Mouse (Mus musculus): Measurements from ENCODE around the gene Atad1.
"Not testable (repeated sequence)": the region's sequence is repeated elsewhere in the genome, so short reads cannot be mapped to it uniquely, and the experiment has no call there.

Gene Atad1

DNA sequence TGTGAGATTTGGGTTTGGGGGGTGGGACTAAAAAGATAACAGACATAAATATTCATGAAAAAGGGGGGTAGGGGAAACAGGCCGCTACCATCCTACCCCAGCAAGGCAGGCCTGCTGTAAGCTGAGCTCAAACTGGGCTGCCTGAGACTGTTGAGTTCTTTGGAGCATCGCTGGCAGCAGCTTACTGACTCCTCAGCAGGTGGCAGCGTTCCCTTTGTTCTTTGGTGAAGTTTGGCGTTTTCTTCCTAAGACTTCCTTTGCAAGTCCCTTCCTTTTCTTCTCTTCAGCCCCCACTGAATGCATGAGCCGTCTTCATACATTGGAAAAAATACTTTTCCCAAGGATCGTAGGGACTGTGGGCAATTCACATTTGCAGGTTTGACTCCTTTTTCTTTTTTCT lies 9.8 kb upstream of the Atad1 start:
- no peak for DNase-seq (ENCODE audit: low spot score in 2 of 2)

- DNase-seq (ENCODE audit: low spot score in 2 of 2) = no peak
These were observed 1.2 kb upstream of the Atad1 start for GRCm38 (mm10) chr19:32740641-32741345.

DNA sequence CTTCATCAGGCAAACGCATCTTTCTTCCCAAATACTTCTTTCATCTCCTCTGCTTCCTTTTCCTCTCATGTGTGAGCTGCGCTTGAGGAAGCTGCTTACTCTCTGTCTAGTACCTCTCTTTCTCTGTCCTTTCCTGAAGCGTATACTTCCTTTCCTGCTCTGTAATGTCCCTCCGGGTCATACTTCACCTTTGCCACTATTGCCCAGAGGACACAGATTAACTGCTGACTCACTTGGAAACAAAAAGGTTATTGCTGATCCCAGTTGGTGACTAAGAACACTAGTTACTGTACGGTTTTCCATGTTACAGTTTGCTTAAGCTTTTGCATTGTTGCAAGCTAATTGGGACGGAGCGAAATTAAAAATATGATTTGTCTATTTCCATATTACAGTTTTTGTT lies 1.7 kb downstream of the Atad1 start:
- no peak for DNase-seq (ENCODE audit: low spot score in 2 of 2)

DNA sequence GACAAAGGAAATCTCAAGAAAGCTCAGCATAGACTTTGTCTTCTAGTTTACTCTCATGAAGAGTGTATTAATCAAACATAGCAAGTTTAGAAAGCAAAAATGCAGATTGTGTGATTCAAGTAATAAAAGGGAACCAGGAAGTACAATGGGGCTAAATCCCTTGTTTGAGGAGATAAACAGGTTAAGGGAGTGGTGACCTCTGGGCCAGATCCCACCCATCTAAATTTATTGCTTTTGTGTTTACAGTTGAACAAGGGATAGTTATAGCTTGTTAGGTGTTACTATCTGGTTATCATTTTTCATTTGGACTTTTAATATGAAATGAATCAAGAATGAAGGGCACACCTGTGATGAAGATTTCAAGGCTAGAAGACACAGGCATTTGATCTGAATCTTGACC lies 6.7 kb downstream of the Atad1 start:
- no peak for DNase-seq (ENCODE audit: low spot score in 2 of 2)

- no peak for DNase-seq (ENCODE audit: low spot score in 2 of 2)
These were observed 9.8 kb downstream of the Atad1 start for GRCm38 (mm10) chr19:32729785-32730184.

DNA sequence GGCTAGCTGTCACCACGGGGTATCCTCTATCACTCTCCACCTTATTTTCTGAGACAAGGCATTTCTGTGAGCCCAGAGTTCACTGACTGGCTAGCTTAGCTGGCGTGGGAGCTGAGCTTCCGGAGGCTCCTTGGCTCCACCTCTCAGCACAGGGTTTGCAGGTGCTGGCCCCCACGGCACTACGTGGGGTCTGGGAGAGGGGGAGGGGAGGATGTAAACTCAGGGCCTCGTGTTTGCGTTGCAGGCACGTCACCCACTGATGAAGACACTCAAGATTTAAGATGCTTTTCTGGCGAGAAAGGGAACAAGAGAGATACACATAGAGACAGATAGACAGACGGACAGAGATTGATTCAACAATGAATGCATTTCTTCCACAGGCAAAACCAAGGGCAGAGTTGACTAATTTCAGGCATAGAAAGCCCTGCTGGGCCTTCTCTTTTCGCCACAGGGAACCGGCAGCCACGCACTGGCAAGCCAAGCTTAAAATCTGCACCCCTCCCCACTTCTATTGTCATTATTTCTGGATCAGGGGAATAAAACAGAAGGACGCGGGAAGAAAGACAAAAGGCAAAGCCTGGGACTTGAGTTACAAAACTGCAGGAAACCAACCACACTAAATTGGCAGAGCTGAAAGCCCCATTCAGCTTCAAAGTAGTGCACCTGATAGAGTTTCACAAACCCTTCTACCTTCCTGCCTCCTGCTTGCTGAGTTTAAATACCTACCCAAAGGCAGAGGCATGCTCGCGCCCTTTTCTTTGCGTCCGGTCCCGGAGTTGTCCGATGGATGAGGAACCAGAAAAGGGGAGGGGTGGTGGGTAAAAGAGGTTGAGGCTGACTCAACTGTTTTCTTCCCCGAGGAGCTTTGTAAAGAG lies 12.9 kb downstream of the Atad1 start:
- DNase-seq (ENCODE audit: low spot score in 2 of 2) = no peak

GRCm38 (mm10) chr19:32723817-32724216 lies 15.8 kb downstream of the Atad1 start:
- DNase-seq (ENCODE audit: low spot score in 2 of 2) = no peak

- no peak for DNase-seq (ENCODE audit: low spot score in 2 of 2)
These were observed 19.3 kb downstream of the Atad1 start for GRCm38 (mm10) chr19:32720319-32720718.

DNA sequence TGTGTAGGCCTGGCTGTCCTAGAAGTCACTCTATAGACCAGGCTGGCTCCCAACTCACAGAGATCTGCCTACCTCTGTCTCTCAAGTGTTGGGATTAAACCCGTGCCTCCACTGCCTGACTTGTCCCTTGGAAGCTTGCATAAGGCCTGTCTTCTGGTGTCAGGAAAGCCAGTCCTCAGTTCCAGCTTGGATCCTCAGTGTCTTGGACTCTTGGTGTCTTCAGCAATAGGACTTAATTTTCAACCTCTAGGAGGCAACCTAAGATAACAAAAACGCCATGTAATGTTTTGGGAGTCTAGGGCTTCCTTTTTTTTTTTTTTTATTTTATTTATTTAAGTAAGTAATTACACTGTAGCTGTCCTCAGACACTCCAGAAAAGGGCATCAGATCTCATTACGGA lies 22.0 kb downstream of the Atad1 start:
- DNase-seq (ENCODE audit: low spot score in 2 of 2) = no peak

DNA sequence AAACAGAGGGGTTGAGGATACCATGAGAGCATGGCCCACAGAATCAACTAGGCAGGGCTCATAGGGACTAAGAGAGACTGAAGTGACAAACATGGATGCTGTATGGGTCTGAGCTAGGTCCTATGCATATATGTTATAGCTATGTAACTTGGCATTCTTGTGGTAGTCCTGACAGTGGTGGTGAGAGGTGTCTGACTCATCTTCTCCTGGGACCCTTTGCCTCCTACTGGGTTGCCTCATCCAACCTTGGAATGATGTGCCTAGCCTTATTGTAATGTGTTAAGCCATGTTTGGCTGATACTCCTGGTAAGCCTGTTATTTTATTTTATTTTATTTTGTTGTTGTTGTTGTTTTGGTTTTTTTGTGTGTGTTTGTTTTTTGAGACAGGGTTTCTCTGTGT lies 23.9 kb downstream of the Atad1 start:
- DNase-seq (ENCODE audit: low spot score in 2 of 2) = no peak

DNA sequence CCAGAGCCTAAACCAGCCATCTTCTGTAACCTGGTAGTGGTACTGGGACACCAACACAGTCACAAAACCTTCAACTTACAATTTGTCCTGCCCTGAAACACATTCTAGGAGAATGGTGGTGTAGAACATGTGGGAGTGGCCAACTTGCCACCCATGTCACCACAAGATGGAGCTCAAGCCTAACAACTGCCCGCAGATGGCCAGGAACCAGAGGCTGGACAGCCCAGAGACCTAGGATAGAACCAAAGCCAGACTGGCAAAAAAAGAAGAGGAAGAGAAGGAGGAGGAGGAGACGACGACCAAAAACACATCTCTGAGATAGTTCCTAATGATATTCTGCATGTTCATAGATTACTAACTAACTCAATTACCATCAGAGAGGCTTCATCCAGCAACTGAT lies 24.4 kb downstream of the Atad1 start:
- DNase-seq (ENCODE audit: low spot score in 2 of 2) = peak; percentile 61 to 63

GRCm38 (mm10) chr19:32713471-32713870 lies 26.1 kb downstream of the Atad1 start:
- DNase-seq (ENCODE audit: low spot score in 2 of 2) = no peak

GRCm38 (mm10) chr19:32712588-32713042 lies 27.0 kb downstream of the Atad1 start:
- peak in 1 of 2 experiments; percentile 37 for DNase-seq (ENCODE audit: low spot score in 2 of 2)

DNA sequence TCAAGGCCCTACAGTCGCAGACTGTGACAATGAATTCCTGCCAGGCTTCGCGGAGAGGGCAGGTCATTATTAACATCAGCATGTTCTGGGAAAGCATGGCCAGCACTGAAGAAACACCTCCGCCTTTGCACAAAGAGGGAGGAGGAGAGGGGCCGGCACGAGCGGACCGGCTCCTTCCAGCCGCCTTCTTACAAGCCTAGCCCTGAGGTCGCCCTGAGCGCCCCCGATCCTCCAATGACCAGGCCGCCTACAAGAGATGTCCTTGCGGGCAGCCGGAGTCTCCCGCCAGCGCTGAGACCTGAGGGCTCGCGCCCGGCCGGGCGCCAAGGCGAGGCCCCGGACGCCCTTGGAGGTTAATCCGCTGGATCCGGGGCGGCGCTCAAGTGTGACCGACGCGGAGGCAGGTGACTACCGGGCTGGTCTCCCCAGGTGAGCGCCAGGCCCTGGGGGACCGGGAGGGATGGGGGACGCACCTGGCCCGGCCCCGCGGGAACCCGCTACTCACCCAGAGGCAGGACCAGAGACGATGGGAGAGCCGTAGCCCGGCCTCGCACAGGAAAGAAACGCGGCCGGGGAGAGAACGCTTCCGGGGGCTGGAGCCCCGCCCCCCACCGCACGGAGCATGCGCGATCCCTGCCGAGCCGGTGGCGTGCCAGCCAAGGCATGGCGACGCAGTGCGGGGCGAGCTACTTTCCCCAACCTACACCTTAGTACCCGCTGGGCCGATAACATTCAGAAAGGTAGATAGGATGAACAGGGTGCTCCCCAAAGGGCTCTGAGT lies 27.6 kb downstream of the Atad1 start:
- DNase-seq (ENCODE audit: low spot score in 2 of 2) = peak; percentile 86 to 92

DNA sequence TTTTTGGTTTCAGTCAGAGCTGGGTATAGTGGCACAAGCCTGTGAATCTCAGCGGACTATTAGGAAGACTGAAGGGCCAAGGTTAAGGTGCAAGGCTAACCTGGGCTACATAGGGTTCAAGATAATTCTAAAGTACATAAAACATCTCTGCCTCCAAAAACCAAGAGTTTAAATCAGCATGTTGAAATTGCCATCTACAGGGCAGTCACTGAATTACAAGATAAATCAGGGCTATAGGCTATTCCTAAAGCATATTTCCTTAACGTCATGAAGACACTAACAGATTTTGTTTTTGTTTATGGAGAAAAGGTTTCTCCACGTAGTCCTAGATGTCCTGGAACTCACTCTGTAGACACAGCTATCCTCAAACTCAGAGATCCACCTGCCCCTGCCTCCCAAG lies 29.3 kb downstream of the Atad1 start:
- DNase-seq (ENCODE audit: low spot score in 2 of 2) = no peak

DNA sequence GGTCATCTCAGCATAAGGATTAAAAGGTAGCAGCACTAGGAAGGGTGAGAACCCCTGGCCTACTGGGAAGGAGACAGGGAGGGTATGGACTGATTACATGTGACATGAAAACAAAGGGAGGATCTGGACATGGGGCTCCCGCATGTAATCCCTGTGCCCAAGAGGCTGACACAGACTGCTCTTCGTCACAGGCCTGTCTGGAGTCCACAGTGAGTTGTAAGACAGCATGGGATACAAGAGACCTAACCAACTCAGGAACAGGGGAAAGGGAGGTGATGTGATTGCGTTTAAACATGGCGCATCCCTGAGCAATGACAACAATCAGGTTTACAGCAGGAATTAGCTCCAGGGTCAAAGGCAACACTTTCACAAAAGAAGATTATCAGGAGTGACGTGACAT lies 30.6 kb downstream of the Atad1 start:
- DNase-seq (ENCODE audit: low spot score in 2 of 2) = no peak

DNA sequence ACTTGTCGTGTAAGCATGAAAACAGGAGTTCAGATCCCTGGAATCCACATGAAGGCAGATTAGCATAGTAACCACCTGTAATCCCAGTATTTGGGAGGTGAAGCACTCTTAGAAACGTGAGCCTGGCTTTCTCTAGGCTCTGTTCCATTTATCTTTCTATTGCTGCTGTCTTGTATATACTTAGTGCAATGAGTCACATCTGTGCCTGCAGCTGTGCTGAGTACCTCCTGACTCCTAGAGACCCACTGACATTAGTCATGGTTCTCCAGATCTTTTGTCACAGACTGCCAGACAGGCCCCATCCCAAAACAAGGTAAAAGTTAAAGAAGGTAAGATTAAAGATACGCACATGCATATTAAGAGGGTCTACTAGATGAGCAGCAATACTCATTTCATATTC lies 37.4 kb downstream of the Atad1 start:
- DNase-seq (ENCODE audit: low spot score in 2 of 2) = no peak

- no peak for DNase-seq (ENCODE audit: low spot score in 2 of 2)
These were observed 42.9 kb downstream of the Atad1 start for GRCm38 (mm10) chr19:32696674-32697073.

DNA sequence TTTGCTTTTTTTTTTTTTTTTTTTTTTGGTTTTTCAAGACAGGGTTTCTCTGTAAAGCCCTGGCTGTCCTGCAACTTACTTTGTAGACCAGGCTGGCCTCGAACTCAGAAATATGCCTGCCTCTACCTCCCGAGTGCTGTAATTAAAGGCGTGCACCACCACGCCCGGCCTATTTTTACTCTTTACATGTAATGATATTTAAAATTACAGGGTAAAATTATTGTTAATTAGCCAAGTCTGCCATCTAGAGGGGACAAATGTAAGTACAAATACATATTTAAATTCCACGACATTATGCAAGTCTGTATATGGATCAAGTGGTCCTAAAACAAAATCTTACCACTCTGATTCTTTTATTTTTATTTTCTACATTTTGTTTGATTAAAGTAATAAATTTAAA lies 49.9 kb downstream of the Atad1 start:
- DNase-seq (ENCODE audit: low spot score in 2 of 2) = peak in 1 of 2 experiments; percentile 4

- not testable (repeated sequence) for DNase-seq (ENCODE audit: low spot score in 2 of 2)
These were observed 51.4 kb downstream of the Atad1 start for GRCm38 (mm10) chr19:32688227-32688626.

DNA sequence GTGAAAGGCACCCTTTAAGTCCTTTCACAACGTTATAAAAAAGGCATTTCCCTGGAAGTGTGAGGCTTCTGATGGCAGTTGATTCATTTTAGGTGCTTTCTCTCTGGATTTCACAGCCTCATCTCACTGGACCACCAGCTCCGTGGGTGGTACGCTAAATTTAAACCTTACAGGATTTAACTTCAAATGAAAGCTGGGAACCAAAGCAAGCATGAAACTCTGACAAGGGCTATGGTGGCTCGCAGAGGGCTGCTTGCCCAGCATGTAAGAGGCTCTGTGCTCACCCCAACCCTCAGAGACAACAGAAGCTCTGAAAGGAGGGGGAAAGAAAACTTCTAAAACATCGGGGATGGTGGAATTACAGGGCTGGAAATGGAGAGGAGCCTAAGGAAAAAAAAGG lies 51.9 kb downstream of the Atad1 start:
- no peak for DNase-seq (ENCODE audit: low spot score in 2 of 2)

DNA sequence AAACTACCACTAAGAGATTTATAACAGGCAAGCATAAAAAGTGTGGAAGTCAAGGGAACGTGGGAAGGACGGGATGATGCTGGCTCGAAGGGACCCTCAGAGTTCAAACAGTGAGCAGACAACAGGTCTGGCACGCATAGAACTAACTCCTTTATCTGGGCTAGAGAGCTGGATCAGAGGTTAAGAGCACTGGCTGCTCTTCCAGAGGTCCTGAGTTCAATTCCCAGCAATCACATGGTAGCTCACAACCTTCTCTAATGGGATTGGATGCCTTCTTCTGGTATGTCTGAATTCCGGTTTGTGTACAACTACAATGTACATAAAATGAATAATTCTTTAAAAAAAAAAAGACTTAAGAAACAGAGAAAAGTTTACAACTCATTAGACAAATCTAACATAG lies 56.5 kb downstream of the Atad1 start:
- no peak for DNase-seq (ENCODE audit: low spot score in 2 of 2)

All from urinary bladder, adult 18-20 months (tissue).